Comparison of ENCODE assay signal across 19 mouse cellular contexts in genomic region chr17:29635492-29635891, GRCm38 (mm10). TPM values are rescaled to one million over a fixed set of nuclear protein-coding genes. Genes with fewer than 3 reads are reported as not detected.
DNase-seq lines count a peak whose midpoint lies in the region; ATAC-seq and TF ChIP-seq lines count a peak whose summit lies in the region.
"Had no signal": no experiment of that assay in that cellular context is flagged by ENCODE, and none has a peak within 500 bp of the region (broad histone marks: within the 10 kb centered on the region; RNA-seq: fewer than 3 reads in every experiment).

No protein-coding gene starts in this region.

- DNase-seq in layer of hippocampus, adult 18-20 months (ENCODE audit: low spot score in 2 of 2), result peak; percentile 40 to 57
- no peak for DNase-seq in layer of hippocampus, adult 11-12 months (ENCODE audit: low spot score)
- DNase-seq in layer of hippocampus, postnatal 36 days, result peak; percentile 22 to 37
- DNase-seq in layer of hippocampus, postnatal 14 days (ENCODE audit: low spot score in 2 of 2), result no peak
- no peak for DNase-seq in liver
- no peak for DNase-seq in lung, adult 2 months
- DNase-seq: gastrocnemius, postnatal 36 days; heart, adult 2 months had no signal

- H3K9me3 ChIP-seq in liver, embryonic 15.5 days (replicated peaks), result no peaks in the 10 kb centered on the region
- H3K9me3 ChIP-seq: embryonic facial prominence, embryonic 12.5 days; embryonic facial prominence, embryonic 15.5 days; G1E; heart, embryonic 10.5 days; heart, embryonic 13.5 days had no signal

- H3K27ac ChIP-seq in liver, embryonic 15.5 days (replicated peaks), result peak overlapping the region; percentile 4; the same call in 1 of the 2 replicates
- H3K27ac ChIP-seq: embryonic facial prominence, embryonic 12.5 days; embryonic facial prominence, embryonic 15.5 days; heart, adult 2 months; heart, embryonic 10.5 days; heart, embryonic 13.5 days; hindbrain, embryonic 14.5 days had no signal

- TF ChIP-seq POLR2A in lung, adult 2 months (IDR thresholded peaks at IDR 0.05; ENCODE audit: borderline replicate concordance, extremely low read depth, low read depth, low read length), result no peak

- 88% methylated on average over 8 of the region's 8 CpGs for WGBS in liver, embryonic 15.5 days (ENCODE audit: insufficient replicate concordance)
- 90% methylated on average over 8 of the region's 8 CpGs for WGBS in lung, adult 2 months

- no peak overlapping the region for H3K4me2 ChIP-seq in liver, embryonic 15.5 days
- H3K4me2 ChIP-seq: embryonic facial prominence, embryonic 12.5 days; embryonic facial prominence, embryonic 15.5 days; heart, embryonic 13.5 days; hindbrain, embryonic 14.5 days had no signal

- H3K36me3 ChIP-seq in liver, embryonic 15.5 days (replicated peaks), result peaks cover 98% of the 10 kb centered on the region

- TF ChIP-seq CTCF in lung, adult 2 months (IDR thresholded peaks at IDR 0.05; ENCODE audit: insufficient read depth, low read length), result no peak

- H3K4me3 ChIP-seq in liver, embryonic 15.5 days (replicated peaks), result no peak overlapping the region
- no peak overlapping the region for H3K4me3 ChIP-seq in lung, adult 2 months (replicated peaks; ENCODE audit: extremely low read depth, low read depth, low read length)
- H3K4me3 ChIP-seq: embryonic facial prominence, embryonic 12.5 days; embryonic facial prominence, embryonic 15.5 days; heart, adult 2 months; heart, embryonic 10.5 days; heart, embryonic 13.5 days had no signal

- no peak overlapping the region for H3K9ac ChIP-seq in liver, embryonic 15.5 days
- H3K9ac ChIP-seq: embryonic facial prominence, embryonic 12.5 days; embryonic facial prominence, embryonic 15.5 days; forebrain, postnatal 0 days; heart, embryonic 13.5 days; hindbrain, embryonic 14.5 days had no signal

- no peak for ATAC-seq in liver, embryonic 15.5 days (ENCODE audit: insufficient read depth)
- ATAC-seq: forebrain, embryonic 14.5 days; forebrain, postnatal 0 days; Patski had no signal

- peaks cover 36% of the 10 kb centered on the region for H3K4me1 ChIP-seq in liver, embryonic 15.5 days (replicated peaks)
- peaks cover 4% of the 10 kb centered on the region; the same call in 1 of the 2 replicates for H3K4me1 ChIP-seq in lung, adult 2 months (ENCODE audit: control insufficient read depth, insufficient read depth, low read length)
- H3K4me1 ChIP-seq: embryonic facial prominence, embryonic 12.5 days had no signal

- no peaks in the 10 kb centered on the region for H3K27me3 ChIP-seq in liver, embryonic 15.5 days
- H3K27me3 ChIP-seq: CH12.LX; embryonic facial prominence, embryonic 12.5 days; embryonic facial prominence, embryonic 15.5 days; heart, embryonic 13.5 days; Patski had no signal

RNA-seq across cellular contexts. Expression of gene Gm28043, which starts 20.8 kb away (rescaled TPM):
- total RNA-seq in layer of hippocampus, adult 18-20 months (2021), result 1 to 10 TPM; 3.0 to 3.2 TPM
- 1 to 10 TPM; 3.4 to 5.0 TPM for total RNA-seq in layer of hippocampus, postnatal 36 days (2021)
- 1 to 10 TPM; 3.3 to 5.2 TPM for total RNA-seq in layer of hippocampus, postnatal 14 days (2021)
- 0.92 and 1.1 TPM in 2 replicates for polyA plus RNA-seq in liver, embryonic 15.5 days (2015; fragmentation: Nextera tagmentation; extraction: Ambion mirVana)
- polyA plus RNA-seq in lung, adult 2 months (2012; rRNA removed), result 0.75 and 1.2 TPM in 2 replicates

RNA-seq across cellular contexts. Expression of gene Rnf8, which starts 20.9 kb away (rescaled TPM):
- total RNA-seq in layer of hippocampus, adult 18-20 months (2021), result 10 to 100 TPM; 46.2 to 47.2 TPM
- total RNA-seq in layer of hippocampus, postnatal 36 days (2021), result 10 to 100 TPM; 47.4 to 47.9 TPM
- total RNA-seq in layer of hippocampus, postnatal 14 days (2021), result 10 to 100 TPM; 39.2 to 46.7 TPM
- polyA plus RNA-seq in liver, embryonic 15.5 days (2015; fragmentation: Nextera tagmentation; extraction: Ambion mirVana), result 36.7 and 40.1 TPM in 2 replicates
- 22.5 and 31.1 TPM in 2 replicates for polyA plus RNA-seq in lung, adult 2 months (2012; rRNA removed)

RNA-seq across cellular contexts. Expression of gene Cmtr1, which starts 24.9 kb away (rescaled TPM):
- total RNA-seq in layer of hippocampus, adult 18-20 months (2021), result 100 to 1,000 TPM; 125 to 126 TPM
- 100 to 1,000 TPM; 110 to 112 TPM for total RNA-seq in layer of hippocampus, postnatal 36 days (2021)
- total RNA-seq in layer of hippocampus, postnatal 14 days (2021), result 10 to 100 TPM; 78.9 to 93.8 TPM
- polyA plus RNA-seq in liver, embryonic 15.5 days (2015; fragmentation: Nextera tagmentation; extraction: Ambion mirVana), result 57.1 and 65.1 TPM in 2 replicates
- 25.4 and 30.7 TPM in 2 replicates for polyA plus RNA-seq in lung, adult 2 months (2012; rRNA removed)

Comparison
In these comparisons a context has a peak if more than half of its experiments do, and no peak if none do; other contexts are left out.
1. DNase-seq: peak in layer of hippocampus, adult 18-20 months (2 of 2) and layer of hippocampus, postnatal 36 days (2 of 2); none in layer of hippocampus, adult 11-12 months (single experiment), layer of hippocampus, postnatal 14 days (0 of 2), liver (single experiment) and lung, adult 2 months (single experiment).